Mouse (Mus musculus): ENCODE results near the gene Mlec.

DNA sequence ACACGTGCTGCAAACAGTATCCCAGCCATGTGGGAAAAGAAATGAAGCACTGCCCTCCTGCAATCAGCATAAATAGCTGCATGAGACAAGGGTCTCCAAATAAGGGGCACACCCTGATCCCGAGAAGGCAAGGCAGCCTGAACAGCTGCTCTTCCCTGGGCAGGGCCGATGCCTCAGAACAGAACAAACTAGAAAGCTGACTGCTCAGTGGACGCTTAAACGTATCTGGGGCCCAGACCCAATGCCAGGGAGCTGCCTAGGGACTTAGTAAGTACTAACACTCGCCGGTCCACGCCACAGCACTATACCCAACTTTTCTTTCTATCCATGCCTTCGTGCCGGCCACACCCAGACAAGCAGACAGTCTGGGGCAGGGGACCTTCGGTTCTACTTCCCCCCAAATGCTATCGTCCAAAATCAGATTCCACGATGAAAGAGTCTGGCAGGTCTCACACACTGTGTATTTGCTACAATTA, 2.8 kb downstream of the Mlec start:
- TF ChIP-seq POLR2A (IDR thresholded peaks at IDR 0.05; ENCODE audit: extremely low read depth, insufficient read depth, low read length), result no peak
- TF ChIP-seq CTCF (IDR thresholded peaks at IDR 0.05; ENCODE audit: low read depth, low read length), result no peak

Data from liver, adult 2 months (tissue).